In the genomic region with DNA sequence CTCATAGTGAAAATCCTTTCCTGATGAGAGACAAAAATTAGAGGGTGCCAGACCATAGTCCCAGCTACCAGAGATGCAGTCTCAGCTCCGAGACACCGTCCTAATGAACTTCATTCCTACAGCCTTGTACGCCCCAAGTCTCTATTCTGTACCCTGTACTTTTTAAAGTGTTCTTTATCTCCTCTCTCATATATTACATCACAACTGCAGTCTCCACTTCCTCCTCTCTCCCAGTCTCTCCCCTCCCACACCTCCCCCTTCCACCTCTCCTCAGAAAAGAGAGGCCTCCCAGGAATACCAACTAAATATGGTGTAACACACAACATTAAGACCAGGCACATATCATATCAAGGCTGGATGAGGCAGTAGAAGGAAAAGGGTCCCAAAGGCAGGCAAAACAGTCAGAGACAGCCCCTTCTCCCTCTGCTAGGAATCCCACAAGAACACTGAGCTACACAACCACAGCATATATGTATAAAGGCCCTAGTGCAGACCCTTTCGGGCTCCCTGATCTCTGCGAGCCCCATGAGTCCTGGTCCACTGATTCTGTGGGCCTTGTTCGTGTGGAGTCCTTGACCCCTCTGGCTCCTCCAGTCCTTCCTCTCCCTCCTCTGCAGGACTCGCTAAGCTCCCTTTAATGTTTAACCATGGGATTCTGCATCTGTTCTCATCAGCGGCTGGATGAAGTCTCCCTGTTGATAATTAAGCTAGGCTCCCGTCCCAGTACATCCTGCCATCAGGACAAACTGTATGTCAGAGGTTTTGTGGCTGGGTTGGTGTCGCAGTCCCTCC, we compare ENCODE assay signal across 17 mouse cellular contexts.
DNase-seq lines count a peak whose midpoint lies in the region; ATAC-seq and TF ChIP-seq lines count a peak whose summit lies in the region.
"Had no signal": no experiment of that assay in that cellular context is flagged by ENCODE, and none has a peak within 500 bp of the region (broad histone marks: within the 10 kb centered on the region; RNA-seq: fewer than 3 reads in every experiment).

No protein-coding gene starts in this region.

- peak overlapping the region; percentile 26; the same call in 1 of the 2 replicates for H3K4me2 ChIP-seq in intestine, embryonic 16.5 days (ENCODE audit: low read depth, low read length)
- H3K4me2 ChIP-seq in kidney, embryonic 15.5 days: no peak overlapping the region
- no peak overlapping the region for H3K4me2 ChIP-seq in liver, embryonic 12.5 days
- H3K4me2 ChIP-seq in hindbrain, embryonic 16.5 days (ENCODE audit: low read length): no peak overlapping the region
- H3K4me2 ChIP-seq: embryonic facial prominence, embryonic 12.5 days; heart, embryonic 15.5 days; limb, embryonic 12.5 days had no signal

- no peaks in the 10 kb centered on the region for H3K27me3 ChIP-seq in Patski
- no peaks in the 10 kb centered on the region for H3K27me3 ChIP-seq in intestine, embryonic 16.5 days (replicated peaks; ENCODE audit: control insufficient read depth, insufficient read depth, low read length)
- no peaks in the 10 kb centered on the region for H3K27me3 ChIP-seq in kidney, embryonic 15.5 days
- H3K27me3 ChIP-seq in liver, embryonic 12.5 days (replicated peaks): no peaks in the 10 kb centered on the region
- no peaks in the 10 kb centered on the region for H3K27me3 ChIP-seq in hindbrain, embryonic 16.5 days (replicated peaks; ENCODE audit: control insufficient read depth, insufficient read depth, low read length)
- H3K27me3 ChIP-seq: embryonic facial prominence, embryonic 12.5 days; heart, embryonic 15.5 days; limb, embryonic 12.5 days; megakaryocyte, embryonic 14.5 days had no signal

- no peaks in the 10 kb centered on the region for H3K9me3 ChIP-seq in intestine, embryonic 16.5 days (ENCODE audit: control insufficient read depth, low read length)
- no peaks in the 10 kb centered on the region for H3K9me3 ChIP-seq in kidney, embryonic 15.5 days (replicated peaks)
- no peaks in the 10 kb centered on the region for H3K9me3 ChIP-seq in liver, embryonic 12.5 days (replicated peaks)
- H3K9me3 ChIP-seq in hindbrain, embryonic 16.5 days (ENCODE audit: control insufficient read depth, low read length): no peaks in the 10 kb centered on the region
- H3K9me3 ChIP-seq: embryonic facial prominence, embryonic 12.5 days; heart, embryonic 15.5 days; limb, embryonic 12.5 days; megakaryocyte, embryonic 14.5 days had no signal

- DNase-seq in Patski (ENCODE audit: low read depth, low spot score): no peak
- no peak for DNase-seq in urinary bladder, postnatal 4 days (ENCODE audit: low spot score in 2 of 2)
- no peak for DNase-seq in thymus, postnatal 0 days (ENCODE audit: low spot score)
- DNase-seq in spleen, adult 12 weeks (ENCODE audit: low spot score): no peak
- DNase-seq: adrenal gland, postnatal 36 days; cerebellum, adult 2 months; gastrocnemius, adult 2 months; heart, adult 11 months had no signal

- CTCF ChIA-PET in Patski (lab: Charles Lee): interaction anchor here (1.0 to 2.6 kb wide), 3 partner anchors 9 to 28 kb away, joined by 3 to 6 read pairs (median 4); no protein-coding TSS in a partner anchor

- peak overlapping the region; percentile 58 for H3K27ac ChIP-seq in intestine, embryonic 16.5 days (ENCODE audit: low read length)
- H3K27ac ChIP-seq in kidney, embryonic 15.5 days: peak overlapping the region; percentile 16; the same call in 1 of the 2 replicates
- H3K27ac ChIP-seq in liver, embryonic 12.5 days: peak overlapping the region; percentile 53; the same call in 1 of the 2 replicates
- no peak overlapping the region for H3K27ac ChIP-seq in hindbrain, embryonic 16.5 days (ENCODE audit: low read depth, low read length)
- H3K27ac ChIP-seq: embryonic facial prominence, embryonic 12.5 days; gastrocnemius, adult 2 months; heart, embryonic 15.5 days; limb, embryonic 12.5 days had no signal

- TF ChIP-seq CTCF in Patski (IDR thresholded peaks at IDR 0.05): no peak

- in situ Hi-C loops in Patski (cut with MboI; ENCODE audit: low pct_unique_long_range_greater_than_20kb): no loop called here

- WGBS in intestine, embryonic 16.5 days: 49% methylated on average over 10 of the region's 10 CpGs
- WGBS in kidney, embryonic 15.5 days: 73% methylated on average over 10 of the region's 10 CpGs
- 77% methylated on average over 10 of the region's 10 CpGs for WGBS in liver, embryonic 12.5 days (ENCODE audit: insufficient replicate concordance)
- 83% methylated on average over 10 of the region's 10 CpGs for WGBS in hindbrain, embryonic 16.5 days

- H3K36me3 ChIP-seq in intestine, embryonic 16.5 days (ENCODE audit: control insufficient read depth, insufficient read depth, low read length): no peaks in the 10 kb centered on the region
- H3K36me3 ChIP-seq in kidney, embryonic 15.5 days: no peaks in the 10 kb centered on the region
- H3K36me3 ChIP-seq in liver, embryonic 12.5 days: no peaks in the 10 kb centered on the region
- H3K36me3 ChIP-seq in hindbrain, embryonic 16.5 days (ENCODE audit: control insufficient read depth, insufficient read depth, low read length): no peaks in the 10 kb centered on the region
- H3K36me3 ChIP-seq: embryonic facial prominence, embryonic 12.5 days; heart, embryonic 15.5 days; limb, embryonic 12.5 days had no signal

- POLR2A ChIA-PET in Patski (lab: Charles Lee): interaction anchor here (0.6 kb wide), 1 partner anchor 16 kb away, joined by 3 read pairs; no protein-coding TSS in a partner anchor

- no peak overlapping the region for H3K9ac ChIP-seq in intestine, embryonic 16.5 days (ENCODE audit: low read depth, low read length)
- H3K9ac ChIP-seq in kidney, embryonic 15.5 days: no peak overlapping the region
- H3K9ac ChIP-seq in liver, embryonic 12.5 days: no peak overlapping the region
- no peak overlapping the region for H3K9ac ChIP-seq in hindbrain, embryonic 16.5 days (ENCODE audit: low read depth, low read length)
- H3K9ac ChIP-seq: embryonic facial prominence, embryonic 12.5 days; heart, embryonic 15.5 days; limb, embryonic 12.5 days had no signal

- H3K4me3 ChIP-seq in intestine, embryonic 16.5 days (ENCODE audit: low read length): no peak overlapping the region
- no peak overlapping the region for H3K4me3 ChIP-seq in kidney, embryonic 15.5 days (replicated peaks)
- H3K4me3 ChIP-seq in liver, embryonic 12.5 days: no peak overlapping the region
- H3K4me3 ChIP-seq in hindbrain, embryonic 16.5 days (ENCODE audit: low read length): no peak overlapping the region
- H3K4me3 ChIP-seq: embryonic facial prominence, embryonic 12.5 days; gastrocnemius, adult 2 months; heart, embryonic 15.5 days; limb, embryonic 12.5 days; megakaryocyte, embryonic 14.5 days had no signal

- peaks cover 2% of the 10 kb centered on the region; the same call in 1 of the 2 replicates for H3K4me1 ChIP-seq in intestine, embryonic 16.5 days (ENCODE audit: control insufficient read depth, insufficient read depth, low read length)
- H3K4me1 ChIP-seq in kidney, embryonic 15.5 days: peaks cover 11% of the 10 kb centered on the region
- H3K4me1 ChIP-seq in liver, embryonic 12.5 days: no peaks in the 10 kb centered on the region
- H3K4me1 ChIP-seq in hindbrain, embryonic 16.5 days (ENCODE audit: control insufficient read depth, insufficient read depth, low read depth, low read length): no peaks in the 10 kb centered on the region
- H3K4me1 ChIP-seq: embryonic facial prominence, embryonic 12.5 days; heart, embryonic 15.5 days; limb, embryonic 12.5 days; megakaryocyte, embryonic 14.5 days had no signal

- peak; percentile 73 for ATAC-seq in Patski
- ATAC-seq in intestine, embryonic 16.5 days: peak; percentile 98
- ATAC-seq in kidney, embryonic 15.5 days (replicated peaks; ENCODE audit: low FRiP score): peak; percentile 91
- ATAC-seq in liver, embryonic 12.5 days: peak; percentile 72
- ATAC-seq in hindbrain, embryonic 16.5 days: no peak
- ATAC-seq: activated CD4-positive, CD25-positive, alpha-beta regulatory T cell, adult 4 months had no signal
